Mouse (Mus musculus) ES-Bruce4 (cell line): ENCODE data around the gene Plagl1.

Source experiments
- CTCF ChIP-seq: IDR thresholded peaks from one replicate; pipeline ENCODE4 v1.8.1; 2011; ENCODE audit warnings: low read depth, low read length
- EP300 ChIP-seq: IDR thresholded peaks from 2 replicates; pipeline ENCODE4 v1.6.1; 2011; ENCODE audit warnings: low read depth, low read length; ENCODE audit not compliant: insufficient read depth
- POLR2A ChIP-seq: IDR thresholded peaks from one replicate; pipeline ENCODE4 v1.8.1; 2011; ENCODE audit warnings: low read length; ENCODE audit not compliant: insufficient read depth

- TF ChIP-seq POLR2A = no peak
- TF ChIP-seq CTCF = no peak
- TF ChIP-seq EP300 = no peak
These were observed 42.1 kb downstream of the Plagl1 start for GRCm38 (mm10) chr10:13102360-13102759.
